Mouse (Mus musculus) heart, postnatal 0 days (tissue): ENCODE measurements around the gene Gp6.

Source experiments
- CTCF ChIP-seq: IDR thresholded peaks from 2 replicates; pipeline ENCODE4 v1.5.1; 2016; ENCODE audit warnings: antibody characterized with exemption, control low read depth, low read depth
- EP300 ChIP-seq: IDR thresholded peaks from 2 replicates; pipeline ENCODE4 v1.6.1; 2016; ENCODE audit warnings: antibody characterized with exemption, low read depth

DNA sequence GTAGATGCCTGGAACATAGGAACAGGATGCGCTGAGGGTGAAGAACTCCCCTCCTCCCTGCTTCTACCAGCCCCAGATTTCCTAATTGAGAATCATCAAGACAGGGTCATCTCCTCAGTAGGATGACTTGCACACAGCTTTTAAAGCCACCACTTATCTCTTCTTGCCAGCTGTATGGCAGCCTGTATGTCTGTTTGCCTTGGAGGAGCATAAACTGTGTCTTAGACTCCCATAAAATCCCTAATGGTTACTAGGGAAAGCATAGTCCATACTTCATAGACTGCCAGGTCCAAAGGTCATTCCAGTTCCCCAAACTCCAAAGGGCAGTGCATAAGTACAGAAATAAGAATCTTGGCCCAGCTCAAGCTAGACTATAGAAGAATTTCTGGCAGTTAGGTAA lies at the start of gene Gp6:
- TF ChIP-seq CTCF (no peak), EP300 (no peak)
